Mouse (Mus musculus) limb, embryonic 10.5 days (tissue): ENCODE measurements at regions not wholly inside any gene's neighbourhood (a gene's known extent, or its start where the extent isn't known, plus 50 kb on each side); places are given as distances from the start of the nearest gene placed in this dataset.

ENCODE experiments used
- DNase-seq: peaks from one replicate; pipeline ENCODE4 v3.0.0-alpha.2; 2017; ENCODE audit warnings: low spot score
- H3K27ac ChIP-seq: fragments of 300-500 bp; sonication (generic); 2 replicates; pipeline ENCODE4 v1.5.1; 2016; ENCODE audit warnings: mild to moderate bottlenecking
- H3K27me3 ChIP-seq: fragments of 300-500 bp; sonication (generic); 2 replicates; pipeline ENCODE4 v1.6.1; 2016; ENCODE audit warnings: low read depth, mild to moderate bottlenecking; ENCODE audit not compliant: poor library complexity, severe bottlenecking
- H3K36me3 ChIP-seq: fragments of 300-500 bp; sonication (generic); 2 replicates; pipeline ENCODE4 v1.6.1; 2016; ENCODE audit warnings: mild to moderate bottlenecking, moderate library complexity
- H3K4me1 ChIP-seq: fragments of 300-500 bp; sonication (generic); 2 replicates; pipeline ENCODE4 v1.6.1; 2016
- H3K4me3 ChIP-seq: fragments of 300-500 bp; sonication (generic); 2 replicates; pipeline ENCODE4 v1.5.1; 2016; ENCODE audit warnings: mild to moderate bottlenecking, moderate library complexity
- H3K9me3 ChIP-seq: fragments of 300-500 bp; sonication (generic); replicated peaks from 2 replicates; pipeline ENCODE4 v1.6.1; 2016; ENCODE audit warnings: mild to moderate bottlenecking
- WGBS: fragments of 180-500 bp; shearing (Covaris S2); methylation state at CpG from one replicate; pipeline ENCODE4 v1.1.7; 2016; 5-methylcytosine and 5-hydroxymethylcytosine counted together

- Histone ChIP-seq H3K36me3 (no peaks in the 10 kb centered on the region), H3K27me3 (0 out of 2 replicates have a peak, but pooled peaks cover 7% of the 10 kb centered on the region), H3K4me1 (peaks cover 46% of the 10 kb centered on the region), H3K27ac (no peak overlapping the region), H3K4me3 (no peak overlapping the region), H3K9me3 (no peaks in the 10 kb centered on the region)
- WGBS = 92% methylated on average over 3 of the region's 3 CpGs
- DNase-seq = no peak
These were observed 50.1 kb upstream of the Irs2 start for GRCm38 (mm10) chr8:11058392-11058791.
